Mouse (Mus musculus): ENCODE measurements around the gene Gm45716.

Gm45716 gene

DNA sequence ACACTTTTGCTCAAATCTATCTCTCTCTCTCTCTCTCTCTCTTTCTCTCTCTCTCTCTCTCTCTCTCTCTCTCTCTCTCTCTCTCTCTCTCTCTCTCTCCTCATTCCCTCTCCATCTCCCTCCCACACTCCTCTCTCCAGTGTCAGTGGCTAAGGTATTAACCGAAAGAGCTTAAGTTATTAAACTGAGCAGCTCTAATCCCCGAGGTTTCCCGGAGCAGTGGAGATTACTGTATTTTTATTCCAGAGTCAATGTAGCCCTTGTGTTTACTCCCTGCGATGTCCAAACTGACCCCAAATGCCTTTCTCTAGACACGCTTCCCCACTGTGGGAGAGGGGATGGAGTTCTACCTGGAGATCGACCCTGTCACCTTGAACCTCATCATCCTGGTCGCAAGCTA, at the start of gene Gm45716:
TSS of gene Gm45716 (plus strand) at position 243 of the 400 bp plus-strand sequence.
- no peak for DNase-seq (ENCODE audit: extremely low spot score, low spot score)

DNA sequence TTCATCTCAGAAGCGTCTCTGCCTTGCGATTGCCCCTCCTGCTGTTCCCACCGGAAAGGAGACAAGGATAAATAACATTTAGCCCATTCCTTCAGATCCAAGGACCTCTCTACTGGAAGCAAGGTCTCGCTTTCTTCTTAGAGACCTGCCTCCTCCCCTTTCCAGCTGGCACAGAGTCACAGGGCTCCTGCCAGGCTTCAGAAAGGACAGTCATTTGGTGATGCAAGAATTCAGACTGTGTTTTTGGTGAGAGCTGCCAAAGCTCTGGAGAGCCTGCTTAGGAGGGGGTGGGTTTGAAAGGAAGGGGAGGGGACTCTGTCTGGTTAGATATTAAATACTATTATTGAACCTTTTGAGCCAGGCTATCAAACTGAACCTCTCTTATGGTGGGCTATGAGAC, 45.1 kb upstream of the Gm45716 start:
- DNase-seq (ENCODE audit: extremely low spot score, low spot score), result no peak

DNA sequence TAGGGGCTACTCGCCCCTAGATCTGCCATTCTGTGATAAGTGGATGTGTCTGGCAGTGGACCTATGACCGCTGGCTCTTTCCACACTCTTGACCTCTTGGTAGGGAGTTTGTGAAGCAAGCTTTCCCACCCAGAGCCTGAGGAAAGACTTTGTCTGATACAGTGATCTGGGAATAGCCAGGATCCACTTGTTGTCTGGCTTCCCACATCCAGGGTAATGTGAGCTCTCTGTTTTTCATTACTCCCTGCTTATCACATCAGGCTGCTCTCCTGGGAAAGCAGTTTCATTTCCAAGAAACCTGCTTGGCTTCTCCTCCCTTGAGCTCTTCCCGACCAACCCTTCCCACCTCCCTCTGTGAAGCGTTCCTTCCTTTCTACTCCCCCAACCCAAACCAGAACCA, 44.5 kb upstream of the Gm45716 start:
- DNase-seq (ENCODE audit: extremely low spot score, low spot score), result no peak

DNA sequence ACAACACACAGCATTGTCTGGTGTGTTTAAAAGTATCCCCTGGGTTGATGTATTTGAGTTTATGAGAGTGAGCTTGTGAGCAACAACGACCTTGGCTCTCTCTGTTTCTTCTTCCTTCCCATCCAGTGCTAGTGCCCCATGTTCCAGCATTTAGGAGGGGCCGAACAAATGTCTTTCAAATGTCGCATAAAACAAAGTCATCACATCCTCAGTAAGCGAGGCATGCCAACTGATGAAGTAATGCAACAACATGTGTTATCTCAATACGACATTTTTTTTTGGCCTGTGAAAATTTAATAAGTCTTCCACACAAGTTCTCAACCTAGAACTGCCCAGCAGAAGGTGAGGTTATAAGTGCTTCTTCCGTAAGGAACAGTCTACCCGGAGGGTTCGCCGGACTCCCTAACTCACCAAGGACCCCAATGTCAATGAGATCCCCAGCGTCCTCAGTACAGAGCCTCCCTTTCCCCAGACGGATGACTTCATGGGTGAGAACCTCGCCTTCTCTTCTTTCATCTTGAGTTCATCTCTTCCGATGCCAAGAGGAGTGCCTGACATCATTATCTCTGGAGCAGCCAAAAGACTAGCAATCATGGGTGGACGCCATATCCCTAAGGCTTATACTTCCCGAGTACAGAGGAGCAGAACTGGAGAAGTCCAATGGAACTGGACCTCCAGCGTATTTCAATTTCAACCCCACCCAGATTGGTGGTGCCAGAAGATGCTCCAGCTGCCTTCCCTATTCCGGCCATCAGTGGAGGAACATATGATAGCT, 41.2 kb upstream of the Gm45716 start:
- no peak for DNase-seq (ENCODE audit: extremely low spot score, low spot score)

DNA sequence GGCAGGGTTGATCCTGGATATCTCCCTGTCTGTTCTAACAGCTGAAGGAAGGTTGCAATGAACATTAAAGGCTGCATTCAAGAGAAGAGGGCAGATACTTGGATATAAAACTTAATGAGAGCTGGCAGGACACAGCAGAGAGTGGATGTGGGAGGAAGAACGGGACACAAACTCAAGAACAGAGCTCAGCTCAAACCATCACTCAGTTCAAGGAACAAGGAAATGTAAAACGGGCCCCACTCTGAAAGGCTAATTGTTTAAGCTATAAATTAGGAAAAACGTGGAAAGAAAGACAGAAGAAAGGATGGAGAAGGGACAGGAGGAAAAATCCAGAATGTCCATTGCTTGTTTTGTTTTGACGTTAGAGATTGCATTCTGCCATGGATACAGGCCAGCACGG, 32.4 kb upstream of the Gm45716 start:
- no peak for DNase-seq (ENCODE audit: extremely low spot score, low spot score)

DNA sequence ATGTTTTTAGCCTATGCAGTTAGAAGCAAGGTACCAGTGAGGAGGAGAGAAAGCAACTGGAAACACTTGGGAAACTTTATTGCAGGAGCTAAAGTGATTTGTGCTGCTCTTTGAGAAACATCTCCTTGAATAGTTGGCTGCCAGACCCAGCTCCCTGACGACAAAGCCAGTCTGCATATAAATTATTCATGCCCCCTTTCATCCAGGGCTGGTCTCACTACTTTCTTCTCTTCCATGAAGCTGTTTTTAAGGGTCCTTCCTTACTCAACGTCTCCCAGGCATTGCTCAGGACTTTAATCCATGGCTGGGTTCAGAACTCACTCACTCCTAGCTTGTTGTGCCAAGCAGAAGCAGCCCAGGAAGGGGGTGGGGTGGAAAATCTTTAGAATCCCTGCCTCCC, 32.0 kb upstream of the Gm45716 start:
- DNase-seq (ENCODE audit: extremely low spot score, low spot score), result no peak

DNA sequence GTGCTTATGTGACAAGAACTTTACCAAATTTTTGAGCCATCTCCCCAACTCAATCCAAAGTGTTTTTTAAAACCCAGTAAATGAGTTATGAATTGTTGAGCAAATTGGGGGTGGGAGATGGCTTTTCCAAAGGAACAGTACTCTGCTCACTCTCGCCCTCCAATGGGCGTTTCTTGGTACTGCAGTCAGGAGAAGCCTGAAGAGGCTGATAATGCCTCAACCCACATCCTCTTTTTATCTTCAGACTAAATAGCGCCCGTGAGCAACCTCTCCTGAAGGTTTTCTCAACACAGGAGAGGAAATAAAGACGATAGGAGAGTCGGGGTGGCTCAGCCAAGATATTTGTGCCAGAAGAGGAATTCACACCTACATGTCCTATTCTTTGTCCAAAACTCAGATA, 19.7 kb upstream of the Gm45716 start:
- peak; percentile 40 for DNase-seq (ENCODE audit: extremely low spot score, low spot score)

DNA sequence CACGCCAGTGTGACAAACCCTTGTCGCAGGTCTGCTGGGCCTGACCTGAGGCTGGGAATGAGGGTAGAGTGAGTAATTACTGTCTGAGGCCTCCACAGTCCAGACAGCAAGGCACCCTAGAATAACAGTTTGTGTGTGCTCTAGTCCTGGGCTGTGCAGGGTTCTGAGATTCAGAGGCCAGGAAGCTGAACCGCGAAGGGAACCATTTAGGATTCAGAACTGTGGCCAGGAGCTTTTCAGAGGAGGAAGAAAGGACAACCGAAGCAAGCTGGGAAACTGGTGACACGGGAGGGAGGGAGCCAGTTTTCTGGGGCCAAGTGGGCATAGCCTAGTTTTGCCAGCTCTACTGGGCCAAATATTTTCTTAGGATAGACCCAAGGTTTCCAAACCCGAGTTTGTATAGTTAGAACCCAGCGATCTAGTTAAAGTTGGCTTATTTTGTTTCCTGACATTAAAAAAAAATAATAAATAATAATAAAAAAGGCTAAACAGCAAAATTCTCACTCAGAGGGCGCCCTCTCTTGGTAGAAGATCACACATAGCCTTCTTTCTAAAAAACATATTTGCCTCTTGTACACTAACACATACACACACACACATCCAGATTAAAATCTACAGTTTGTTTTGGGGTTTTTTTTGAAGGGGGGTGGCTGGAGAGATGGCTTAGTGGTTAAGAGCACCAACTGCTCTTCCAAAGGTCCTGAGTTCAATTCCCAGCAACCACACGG, 19.0 kb upstream of the Gm45716 start:
- no peak for DNase-seq (ENCODE audit: extremely low spot score, low spot score)

DNA sequence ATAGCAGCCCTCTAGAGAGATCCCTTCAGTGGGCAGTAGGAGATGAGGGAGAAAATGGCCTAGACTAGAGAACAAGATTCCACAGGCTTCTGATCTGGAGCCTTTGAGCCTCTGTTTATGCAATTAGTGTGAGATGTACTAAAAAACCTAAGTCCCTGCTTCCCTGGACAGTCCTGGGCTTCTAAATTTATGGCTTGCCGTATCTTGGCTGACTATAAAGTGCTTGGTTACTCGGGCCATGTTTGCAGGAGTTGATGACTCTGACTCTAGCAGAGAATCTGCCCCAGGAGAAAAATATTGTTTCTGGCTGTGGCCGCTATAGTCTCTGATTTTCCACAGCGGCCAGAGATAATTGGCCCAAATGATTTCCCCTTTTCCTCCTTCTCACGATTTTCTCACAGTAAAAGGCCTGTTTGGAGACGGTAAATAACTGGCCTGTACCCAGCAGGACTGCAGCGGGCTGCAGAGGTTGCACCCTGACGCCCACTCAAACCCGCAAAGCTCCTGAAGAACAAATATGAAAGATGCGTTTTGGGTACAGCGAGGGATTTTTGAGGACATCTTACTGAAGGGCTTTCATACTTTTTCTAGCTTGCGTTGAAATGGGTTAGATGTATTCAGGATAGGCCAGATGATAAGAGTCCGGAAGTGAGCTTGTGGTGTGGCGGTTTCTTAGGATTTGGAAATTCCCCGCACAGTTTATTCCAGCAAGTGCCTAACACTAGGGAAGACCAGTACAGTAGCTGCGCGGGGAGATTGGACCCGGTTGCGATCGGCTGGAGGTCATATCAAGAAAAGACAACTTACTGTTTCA, 18.1 kb upstream of the Gm45716 start:
- no peak for DNase-seq (ENCODE audit: extremely low spot score, low spot score)

DNA sequence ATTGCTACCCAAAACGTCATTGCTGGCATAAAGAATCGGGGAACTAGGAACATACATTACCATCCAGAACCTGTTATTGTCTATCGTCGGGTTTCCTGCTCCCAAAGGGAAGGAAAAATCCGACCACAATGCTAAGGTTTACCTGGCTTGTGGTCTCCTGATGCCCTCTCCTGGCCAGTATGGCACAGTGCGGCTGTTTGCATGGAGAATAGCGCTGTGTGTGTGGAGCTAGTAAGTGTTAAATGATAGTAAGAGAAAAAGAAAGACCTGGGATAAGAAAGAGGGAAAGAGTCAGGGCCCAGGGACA, 17.5 kb upstream of the Gm45716 start:
- DNase-seq (ENCODE audit: extremely low spot score, low spot score), result peak; percentile 79

DNA sequence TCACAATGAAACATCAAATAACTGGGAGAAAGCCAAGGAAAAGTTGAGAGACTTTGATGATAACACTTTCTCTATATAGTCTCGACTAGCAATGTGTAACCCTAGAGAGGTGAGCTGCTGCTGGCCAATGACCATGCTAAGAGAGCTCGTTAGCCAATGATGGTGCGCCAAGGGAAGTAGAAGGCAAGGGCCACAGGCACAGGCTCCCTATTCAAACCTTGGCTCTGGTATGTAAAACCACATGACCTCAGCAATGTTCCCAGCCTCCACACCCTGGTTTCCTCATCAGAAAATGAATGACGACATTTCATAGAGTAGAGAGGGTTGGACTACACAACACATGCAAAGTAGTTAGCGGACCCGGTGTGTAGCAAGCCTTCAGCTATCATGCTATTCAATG, 15.2 kb upstream of the Gm45716 start:
- DNase-seq (ENCODE audit: extremely low spot score, low spot score), result no peak

DNA sequence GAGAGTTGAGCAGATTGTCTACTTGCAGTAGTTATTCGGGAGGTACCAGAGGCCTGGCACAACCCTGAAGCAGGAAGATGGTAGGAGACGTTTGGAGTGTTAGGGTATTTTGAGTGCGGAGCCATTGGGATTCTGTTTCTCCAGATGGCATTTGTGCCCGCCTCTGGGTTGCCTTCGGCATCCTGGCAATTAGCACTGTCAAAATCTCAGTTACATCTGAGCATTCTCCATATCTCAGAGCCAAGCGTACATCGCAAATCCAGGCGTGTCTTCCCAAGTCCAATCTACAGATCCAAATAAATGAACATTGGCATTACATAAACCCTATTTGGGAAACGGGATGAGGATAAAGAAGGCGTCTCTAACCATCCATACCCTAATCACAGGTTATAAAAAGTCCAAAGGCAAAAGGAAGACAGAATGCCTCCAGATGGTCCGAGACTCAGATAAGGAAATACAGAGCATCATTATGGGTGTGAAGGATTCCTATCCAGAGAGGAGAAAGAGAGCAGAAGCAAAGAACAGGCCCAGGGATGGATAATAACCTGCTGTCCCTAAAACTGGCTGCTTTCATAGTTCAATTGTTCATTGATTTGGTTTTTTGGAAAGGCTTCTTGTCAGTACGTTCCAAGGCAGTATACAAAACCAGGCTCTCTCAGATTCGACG, 11.7 kb upstream of the Gm45716 start:
- DNase-seq (ENCODE audit: extremely low spot score, low spot score), result no peak

DNA sequence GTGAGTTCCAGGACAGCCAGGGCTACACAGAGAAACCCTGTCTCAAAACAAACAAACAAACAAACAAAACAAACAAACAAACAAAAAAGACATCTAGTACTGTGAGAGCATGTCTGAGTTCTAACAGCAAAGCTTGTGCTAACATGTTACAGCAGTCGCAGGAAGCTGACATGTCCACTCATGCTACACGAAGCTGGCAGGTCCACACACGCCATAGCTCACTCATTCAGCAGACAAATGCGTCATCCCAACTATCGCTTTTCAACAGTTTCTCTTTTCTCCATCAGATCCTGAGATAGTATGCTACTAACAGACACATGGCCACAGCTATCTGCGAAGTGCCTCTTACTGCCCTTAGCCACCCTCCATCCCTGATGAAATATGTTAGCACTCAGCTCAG, 10.1 kb upstream of the Gm45716 start:
- DNase-seq (ENCODE audit: extremely low spot score, low spot score), result no peak

DNA sequence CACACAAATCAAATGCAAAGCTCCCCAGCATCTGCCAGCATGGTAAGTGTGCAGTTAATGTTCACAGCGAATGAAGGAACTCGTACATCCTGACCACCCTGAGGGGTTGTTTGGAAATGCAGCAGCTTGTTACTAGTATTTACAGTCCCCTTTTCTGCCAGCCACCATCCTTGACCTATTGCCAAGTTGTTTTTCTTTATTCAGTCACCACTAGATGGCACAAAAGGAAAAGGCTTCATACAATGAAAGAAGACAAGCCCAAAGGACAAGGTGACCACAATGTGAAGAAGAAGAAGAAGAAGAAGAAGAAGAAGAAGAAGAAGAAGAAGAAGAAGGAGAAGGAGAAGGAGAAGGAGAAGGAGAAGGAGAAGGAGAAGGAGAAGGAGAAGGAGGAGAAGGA, 4.1 kb upstream of the Gm45716 start:
- DNase-seq (ENCODE audit: extremely low spot score, low spot score), result no peak

DNA sequence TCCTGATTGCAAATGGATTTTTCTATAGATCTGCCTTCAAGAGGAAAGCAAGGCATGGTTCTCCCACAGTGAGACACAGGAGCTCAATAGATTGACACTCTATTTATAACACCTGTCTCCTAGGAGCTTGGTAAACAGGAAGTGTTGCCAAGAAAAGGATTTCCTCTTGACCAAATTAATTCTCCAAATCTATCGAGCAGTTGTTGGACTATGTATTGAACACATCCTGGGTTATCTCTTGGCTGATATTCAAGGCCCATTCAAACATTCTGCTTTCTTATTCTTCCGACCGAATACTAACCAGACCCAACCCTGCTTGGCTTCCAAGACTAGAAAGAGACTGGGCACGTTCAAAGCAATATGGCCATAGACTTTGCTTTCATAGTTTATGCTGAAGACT, 2.7 kb upstream of the Gm45716 start:
- DNase-seq (ENCODE audit: extremely low spot score, low spot score), result no peak

DNA sequence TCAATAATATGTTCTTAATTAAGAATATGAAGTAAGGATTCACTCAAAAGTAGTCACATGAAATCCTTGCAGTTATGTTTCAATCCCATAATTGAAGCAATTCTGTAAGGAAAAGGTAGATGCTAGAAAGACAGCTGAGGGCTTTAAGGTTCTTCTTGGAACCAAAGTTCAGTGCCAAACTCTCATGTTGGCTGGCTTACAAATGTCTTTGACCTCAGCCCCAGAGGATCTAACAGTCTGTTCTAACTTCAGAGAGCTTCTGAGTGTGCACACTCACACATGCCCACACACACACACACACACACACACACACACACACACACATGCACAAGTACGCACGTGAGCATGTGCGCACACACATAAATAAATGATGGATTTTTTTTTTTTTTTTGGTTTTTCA, 2.7 kb downstream of the Gm45716 start:
- no peak for DNase-seq (ENCODE audit: extremely low spot score, low spot score)

DNA sequence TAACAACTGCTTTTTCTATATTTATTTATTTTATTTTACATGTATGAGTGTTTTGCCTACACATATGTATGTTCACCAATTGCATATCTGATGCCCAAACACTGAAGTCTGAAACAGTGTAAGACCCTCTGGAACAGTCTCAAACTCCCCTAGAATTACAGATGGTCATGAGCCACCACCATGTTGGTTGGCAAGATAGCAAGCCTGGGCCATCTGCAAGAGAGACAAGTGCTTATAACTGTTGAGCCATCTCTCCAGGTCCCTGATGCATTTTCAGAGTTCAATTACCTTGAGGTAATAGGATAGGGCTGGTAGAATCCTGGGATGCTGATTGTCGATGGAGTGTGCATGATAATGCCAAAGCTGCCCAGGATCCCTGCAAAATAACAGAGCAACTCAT, 7.5 kb downstream of the Gm45716 start:
- DNase-seq (ENCODE audit: extremely low spot score, low spot score), result no peak

DNA sequence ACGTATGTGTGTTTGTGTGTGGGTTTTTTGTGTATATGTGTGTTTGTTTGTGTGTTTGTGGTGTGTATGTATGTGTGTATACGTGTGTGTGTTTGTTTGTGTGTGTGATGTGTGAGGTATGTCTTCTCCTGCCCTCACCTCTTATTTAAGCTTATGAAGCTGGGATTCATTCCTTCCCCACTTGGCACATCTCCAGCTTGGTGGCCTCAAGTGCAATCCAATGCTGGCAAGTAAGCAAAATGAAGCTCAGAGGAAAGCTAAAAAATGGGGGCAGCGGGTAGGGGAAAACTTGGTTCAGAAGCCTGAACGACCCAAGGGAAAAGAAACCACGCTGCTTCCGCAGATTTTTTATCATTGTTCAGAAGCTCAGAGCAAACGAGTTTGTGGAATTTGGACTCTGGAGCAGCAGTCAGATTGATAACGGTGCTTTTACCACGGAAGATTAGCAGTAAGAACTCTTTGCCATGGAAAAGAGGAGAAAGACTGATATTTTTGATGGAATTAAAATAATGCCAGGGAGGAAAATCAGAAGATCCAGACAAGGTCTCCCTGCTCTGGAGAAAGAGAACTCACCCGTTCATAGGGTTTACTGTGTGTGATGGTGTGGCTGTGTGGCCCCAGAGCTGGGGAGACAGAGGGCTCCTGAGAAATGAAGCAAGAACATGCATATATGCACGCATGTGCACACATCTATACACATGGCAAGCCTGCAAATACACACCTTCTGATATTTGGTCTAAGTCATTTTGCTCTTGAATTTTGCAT, 8.5 kb downstream of the Gm45716 start:
- no peak for DNase-seq (ENCODE audit: extremely low spot score, low spot score)

DNA sequence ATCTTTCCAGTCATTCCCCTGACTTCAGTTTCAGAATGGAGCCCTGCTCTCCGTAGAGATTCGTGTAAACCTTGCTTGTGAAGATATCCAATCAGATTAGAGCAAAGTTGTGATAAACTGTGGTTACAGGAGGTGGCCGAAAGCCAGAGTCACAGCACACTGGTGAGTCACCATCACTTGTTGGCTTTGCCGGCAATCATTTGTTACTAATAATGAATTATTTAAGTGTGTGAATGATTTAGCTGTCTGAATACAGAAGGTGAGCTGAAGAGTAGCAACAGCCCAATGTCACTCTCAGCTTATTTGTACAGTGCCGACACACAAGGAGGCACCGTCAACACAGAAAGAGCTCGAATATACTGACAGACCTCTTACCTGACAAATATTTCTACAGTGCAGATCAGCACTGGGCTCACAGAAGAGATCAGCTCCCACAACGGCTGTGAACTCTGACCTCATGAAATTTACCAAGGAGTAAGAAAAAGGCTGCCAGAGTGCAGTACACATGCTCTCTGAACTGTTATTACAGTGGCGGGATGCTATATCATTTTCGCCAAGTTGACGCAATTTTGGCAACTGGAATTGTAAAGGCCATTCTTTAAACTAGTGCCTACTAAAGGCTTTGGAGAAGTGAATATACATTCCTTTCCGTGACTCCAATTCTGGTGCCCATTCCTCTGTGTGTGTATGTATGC, 9.2 kb downstream of the Gm45716 start:
- DNase-seq (ENCODE audit: extremely low spot score, low spot score), result no peak

DNA sequence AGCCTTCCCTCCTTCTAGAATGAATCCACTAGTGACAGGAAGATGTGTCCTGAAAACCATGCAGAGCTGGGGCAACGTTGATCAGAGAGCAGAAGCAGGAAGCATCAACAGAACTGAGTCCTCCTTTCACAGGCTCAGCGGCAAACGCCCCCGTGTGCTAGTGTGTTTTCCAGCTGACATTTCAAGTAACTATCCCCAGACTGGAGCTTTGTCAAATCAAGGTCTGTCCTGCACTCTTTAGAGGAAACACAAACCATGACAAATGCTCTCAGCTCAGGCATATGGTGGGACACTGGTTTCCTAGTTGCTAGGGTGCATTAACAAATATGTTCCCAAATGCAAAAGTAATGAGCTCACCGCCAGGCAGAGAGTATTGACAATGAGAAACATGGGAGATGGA, 10.6 kb downstream of the Gm45716 start:
- DNase-seq (ENCODE audit: extremely low spot score, low spot score), result no peak

DNA sequence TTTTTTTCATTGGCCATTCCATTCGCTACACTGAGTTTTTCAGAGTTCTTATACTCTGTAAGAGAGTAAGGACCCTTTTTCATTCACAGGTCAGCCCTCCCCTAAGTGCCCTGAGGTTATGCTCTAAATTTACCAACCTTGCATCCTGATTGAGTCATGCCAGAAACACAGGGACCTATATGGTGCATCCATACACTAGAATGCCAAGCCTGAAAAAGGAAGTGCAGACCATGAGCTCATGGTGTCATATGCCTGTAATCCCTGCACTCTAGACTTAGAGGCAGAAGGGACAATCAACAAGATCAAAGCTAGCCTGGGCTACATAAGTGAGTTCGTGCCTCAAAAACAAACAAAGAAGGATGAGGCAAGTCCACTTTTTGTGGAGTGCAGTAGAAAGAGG, 13.3 kb downstream of the Gm45716 start:
- DNase-seq (ENCODE audit: extremely low spot score, low spot score), result no peak

All from neural tube, embryonic 10.5 days (tissue).